Mouse (Mus musculus): ENCODE measurements around the gene Papss1. TPM values are rescaled to one million over a fixed set of nuclear protein-coding genes. Genes with fewer than 3 reads are reported as not detected.

Gene Papss1
- polyA plus RNA-seq, 1 experiment: 48.7 TPM

- Histone ChIP-seq H3K4me2 (ENCODE audit: low read depth) (no peak overlapping the region), H3K79me2 (ENCODE audit: control insufficient read depth, insufficient read depth) (peaks cover 75% of the 10 kb centered on the region)
- TF ChIP-seq POLR2AphosphoS2 (IDR thresholded peaks at IDR 0.05; ENCODE audit: insufficient read length, low read depth) (no peak), POLR2A (IDR thresholded peaks at IDR 0.05; ENCODE audit: insufficient read length, low read depth) (no peak), MYOG (IDR thresholded peaks at IDR 0.05; ENCODE audit: control insufficient read depth in 1 of 3, insufficient read depth in 1 of 3, insufficient read length in 2 of 3, low read depth in 2 of 3) (no peak), E2F4 (IDR thresholded peaks at IDR 0.05; ENCODE audit: insufficient read depth) (no peak), USF1 (IDR thresholded peaks at IDR 0.05; ENCODE audit: low read depth) (no peak), TCF12 (IDR thresholded peaks at IDR 0.05; ENCODE audit: insufficient read depth, poor library complexity, severe bottlenecking) (no peak), MYOD1 (IDR thresholded peaks at IDR 0.05; ENCODE audit: control insufficient read depth in 1 of 3, insufficient read length in 2 of 3, low read depth in 2 of 3) (no peak), REST (IDR thresholded peaks at IDR 0.05; ENCODE audit: insufficient read depth, insufficient read length) (no peak), CEBPB (IDR thresholded peaks at IDR 0.05; ENCODE audit: insufficient read depth, poor library complexity, severe bottlenecking) (no peak)
Measured at GRCm38 (mm10) chr3:131573555-131573954, 9.0 kb downstream of the Papss1 start.

GRCm38 (mm10) chr3:131578434-131579104, 14.0 kb downstream of the Papss1 start:
- H3K4me2 ChIP-seq (ENCODE audit: low read depth): no peak overlapping the region
- H3K27me3 ChIP-seq (ENCODE audit: control insufficient read depth, insufficient read depth, insufficient read length): no peaks in the 10 kb centered on the region
- peaks cover 19% of the 10 kb centered on the region for H3K36me3 ChIP-seq (ENCODE audit: control insufficient read depth, insufficient read depth)
- H3K4me3 ChIP-seq: no peak overlapping the region
- TF ChIP-seq CEBPB (IDR thresholded peaks at IDR 0.05; ENCODE audit: insufficient read depth, poor library complexity, severe bottlenecking): no peak
- TF ChIP-seq POLR2AphosphoS2 (IDR thresholded peaks at IDR 0.05; ENCODE audit: insufficient read length, low read depth): no peak
- no peak for TF ChIP-seq POLR2A (IDR thresholded peaks at IDR 0.05; ENCODE audit: insufficient read length, low read depth)
- no peak for TF ChIP-seq TCF12 (IDR thresholded peaks at IDR 0.05; ENCODE audit: insufficient read depth, poor library complexity, severe bottlenecking)
- no peak for TF ChIP-seq MYOG (IDR thresholded peaks at IDR 0.05; ENCODE audit: control insufficient read depth in 1 of 3, insufficient read depth in 1 of 3, insufficient read length in 2 of 3, low read depth in 2 of 3)
- no peak for TF ChIP-seq SRF (IDR thresholded peaks at IDR 0.05; ENCODE audit: control insufficient read depth, insufficient read length, low read depth)
- TF ChIP-seq E2F4 (IDR thresholded peaks at IDR 0.05; ENCODE audit: insufficient read depth): no peak
- TF ChIP-seq MAX (IDR thresholded peaks at IDR 0.05; ENCODE audit: low read depth): no peak
- TF ChIP-seq MYOD1 (IDR thresholded peaks at IDR 0.05; ENCODE audit: control insufficient read depth in 1 of 3, insufficient read length in 2 of 3, low read depth in 2 of 3): no peak
- TF ChIP-seq USF1 (IDR thresholded peaks at IDR 0.05; ENCODE audit: low read depth): no peak
- TF ChIP-seq REST (IDR thresholded peaks at IDR 0.05; ENCODE audit: insufficient read depth, insufficient read length): no peak
- TF ChIP-seq TCF3 (IDR thresholded peaks at IDR 0.05; ENCODE audit: insufficient read length, low read depth): no peak
- peaks cover 32% of the 10 kb centered on the region for H3K79me2 ChIP-seq (ENCODE audit: control insufficient read depth, insufficient read depth)
- no peak overlapping the region for H3ac ChIP-seq (ENCODE audit: control insufficient read depth, insufficient read length)

More at GRCm38 (mm10) chr3:131573555-131573954, 9.0 kb downstream of the Papss1 start:
- Histone ChIP-seq H3K27me3 (ENCODE audit: control insufficient read depth, insufficient read depth, insufficient read length) (no peaks in the 10 kb centered on the region), H3K36me3 (ENCODE audit: control insufficient read depth, insufficient read depth) (peaks cover 4% of the 10 kb centered on the region), H3ac (ENCODE audit: control insufficient read depth, insufficient read length) (no peak overlapping the region), H3K4me3 (no peak overlapping the region)

- Histone ChIP-seq H3K4me2 (ENCODE audit: low read depth) (no peak overlapping the region), H3K79me2 (ENCODE audit: control insufficient read depth, insufficient read depth) (peaks cover 18% of the 10 kb centered on the region), H3ac (ENCODE audit: control insufficient read depth, insufficient read length) (no peak overlapping the region), H3K27me3 (ENCODE audit: control insufficient read depth, insufficient read depth, insufficient read length) (no peaks in the 10 kb centered on the region), H3K4me3 (no peak overlapping the region), H3K36me3 (ENCODE audit: control insufficient read depth, insufficient read depth) (peaks cover 21% of the 10 kb centered on the region)
- no peak for TF ChIP-seq MYOD1 (IDR thresholded peaks at IDR 0.05; ENCODE audit: control insufficient read depth in 1 of 3, insufficient read length in 2 of 3, low read depth in 2 of 3)
- no peak for TF ChIP-seq POLR2A (IDR thresholded peaks at IDR 0.05; ENCODE audit: insufficient read length, low read depth)
Measured at GRCm38 (mm10) chr3:131580040-131580439, 15.5 kb downstream of the Papss1 start.

GRCm38 (mm10) chr3:131581096-131581495, 16.5 kb downstream of the Papss1 start:
- TF ChIP-seq TCF3 (IDR thresholded peaks at IDR 0.05; ENCODE audit: insufficient read length, low read depth): no peak
- H3K36me3 ChIP-seq (ENCODE audit: control insufficient read depth, insufficient read depth): peaks cover 27% of the 10 kb centered on the region
- peaks cover 10% of the 10 kb centered on the region for H3K79me2 ChIP-seq (ENCODE audit: control insufficient read depth, insufficient read depth)
- no peak overlapping the region for H3K4me2 ChIP-seq (ENCODE audit: low read depth)
- no peak overlapping the region for H3ac ChIP-seq (ENCODE audit: control insufficient read depth, insufficient read length)
- H3K27me3 ChIP-seq (ENCODE audit: control insufficient read depth, insufficient read depth, insufficient read length): no peaks in the 10 kb centered on the region
- no peak overlapping the region for H3K4me3 ChIP-seq

- Histone ChIP-seq H3K4me3 (no peak overlapping the region), H3ac (ENCODE audit: control insufficient read depth, insufficient read length) (no peak overlapping the region), H3K36me3 (ENCODE audit: control insufficient read depth, insufficient read depth) (peaks cover 36% of the 10 kb centered on the region), H3K4me2 (ENCODE audit: low read depth) (no peak overlapping the region), H3K27me3 (ENCODE audit: control insufficient read depth, insufficient read depth, insufficient read length) (no peaks in the 10 kb centered on the region), H3K79me2 (ENCODE audit: control insufficient read depth, insufficient read depth) (no peaks in the 10 kb centered on the region)
- TF ChIP-seq MAX (IDR thresholded peaks at IDR 0.05; ENCODE audit: low read depth) (no peak), TCF3 (IDR thresholded peaks at IDR 0.05; ENCODE audit: insufficient read length, low read depth) (no peak), SRF (IDR thresholded peaks at IDR 0.05; ENCODE audit: control insufficient read depth, insufficient read length, low read depth) (no peak), MYOD1 (IDR thresholded peaks at IDR 0.05; ENCODE audit: control insufficient read depth in 1 of 3, insufficient read length in 2 of 3, low read depth in 2 of 3) (no peak), E2F4 (IDR thresholded peaks at IDR 0.05; ENCODE audit: insufficient read depth) (no peak), USF1 (IDR thresholded peaks at IDR 0.05; ENCODE audit: low read depth) (no peak), CEBPB (IDR thresholded peaks at IDR 0.05; ENCODE audit: insufficient read depth, poor library complexity, severe bottlenecking) (no peak)
Measured at GRCm38 (mm10) chr3:131586818-131587217, 22.2 kb downstream of the Papss1 start.

All from myocyte (in vitro differentiated cells).